Mouse (Mus musculus): ENCODE measurements around the gene Rnpep.
A peak's percentile ranks its signal among the peaks of the same experiment; 100 is the strongest.

Gene Rnpep

DNA sequence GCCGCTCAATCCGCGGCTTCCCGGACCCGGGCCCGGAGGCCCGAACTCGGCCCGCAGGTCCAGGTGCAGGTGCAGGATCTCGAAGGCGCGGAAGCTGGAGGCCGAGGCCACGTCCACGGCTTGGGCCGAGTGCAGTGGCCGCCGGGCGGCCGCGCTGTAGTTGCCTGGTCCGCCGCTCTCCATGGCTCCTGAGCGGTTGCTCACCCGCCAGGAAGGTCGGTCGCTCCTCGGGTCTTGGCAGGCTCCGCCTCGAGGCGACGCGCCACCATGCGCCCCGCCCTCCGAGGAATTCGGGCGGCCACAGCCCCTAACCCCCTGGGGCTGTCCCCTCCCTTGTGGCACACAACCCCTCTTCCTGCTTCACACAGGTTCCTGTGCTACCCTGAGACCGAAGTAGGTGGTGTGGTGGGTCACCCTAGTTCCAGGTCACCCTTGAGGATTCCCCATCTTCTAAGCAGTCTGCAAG lies at the start of gene Rnpep:
Gene Rnpep, minus strand, starts transcription at position 259 of the 466 bp plus-strand sequence.
- DNase-seq (ENCODE audit: low spot score) = peak; percentile 77

DNA sequence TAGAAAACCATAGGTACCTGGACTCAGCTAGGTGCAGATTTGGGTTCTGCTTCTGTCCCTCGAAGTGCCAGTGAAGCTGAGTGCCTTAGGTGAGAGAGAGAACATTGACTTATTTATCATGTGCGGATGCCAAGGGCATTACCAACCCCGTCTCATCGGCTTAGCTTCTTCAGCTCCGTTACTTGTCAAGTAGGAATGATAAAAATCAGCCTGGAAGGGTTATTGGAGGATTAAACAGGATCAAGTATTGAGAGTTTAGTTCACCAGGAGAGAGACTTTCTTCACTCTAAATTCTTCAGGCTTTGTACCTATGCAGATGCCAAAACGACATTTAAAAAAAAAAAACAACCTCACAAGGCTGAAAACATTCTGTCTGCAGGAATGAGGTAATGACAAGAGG lies 46.7 kb upstream of the Rnpep start:
- no peak for DNase-seq (ENCODE audit: low spot score)

DNA sequence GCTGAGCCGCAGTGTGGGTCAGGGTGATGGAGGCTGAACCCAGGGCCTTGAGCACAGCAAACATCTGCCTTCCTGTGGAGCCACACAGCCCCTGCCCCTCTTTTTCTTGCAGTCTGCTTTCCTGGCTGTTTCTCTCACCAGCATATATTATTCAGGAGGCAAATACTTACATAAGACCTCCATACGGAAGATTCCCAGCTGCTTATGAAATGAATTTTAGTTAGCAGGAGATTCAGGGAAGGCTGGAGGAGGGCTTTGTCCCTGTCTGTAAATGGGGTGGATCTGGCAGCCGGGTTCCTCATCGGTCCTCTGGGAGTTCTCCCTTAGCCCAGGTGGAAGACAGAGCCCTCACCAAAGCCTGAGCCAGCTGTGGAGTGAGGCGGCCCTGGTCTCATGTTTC lies 44.5 kb upstream of the Rnpep start:
- no peak for DNase-seq (ENCODE audit: low spot score)

DNA sequence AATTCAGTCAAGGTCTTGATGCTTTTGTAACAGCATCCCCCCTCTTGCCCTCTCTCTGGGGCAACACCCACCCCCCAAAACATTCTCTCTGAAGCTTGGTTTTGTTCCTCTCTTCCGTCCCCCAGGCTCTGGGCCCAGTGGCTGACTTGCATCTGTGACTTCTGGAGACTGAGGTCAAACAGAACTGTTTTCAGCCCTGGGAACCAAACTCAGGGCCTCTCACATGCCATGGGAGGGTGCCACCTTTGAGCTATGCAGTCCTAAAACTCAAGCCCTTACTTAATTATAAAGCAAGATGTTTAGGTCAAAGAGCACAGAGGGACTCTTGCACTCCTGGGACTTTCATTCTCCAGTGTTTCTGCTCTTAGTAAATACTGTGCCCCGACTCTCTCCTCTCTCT lies 42.0 kb upstream of the Rnpep start:
- no peak for DNase-seq (ENCODE audit: low spot score)

DNA sequence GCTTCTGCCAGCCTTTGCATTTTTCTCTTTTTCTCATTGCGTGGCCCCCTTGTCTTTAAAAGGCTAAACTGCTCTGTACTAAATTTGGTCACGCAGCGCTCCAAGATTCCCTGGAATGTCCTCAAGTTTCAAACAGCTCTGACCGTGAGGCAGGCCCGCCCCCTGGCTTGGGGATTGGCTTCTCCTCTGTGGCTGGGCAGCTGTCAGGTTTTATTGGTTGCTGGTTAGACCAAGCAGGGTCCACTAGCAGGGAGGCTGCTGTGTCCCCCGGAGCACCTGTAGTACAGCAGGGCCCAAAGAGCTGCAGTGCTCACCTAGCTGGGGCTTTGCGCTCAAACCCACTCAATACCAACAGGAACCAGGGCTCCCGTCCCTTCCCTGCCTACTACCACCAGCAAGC lies 40.7 kb upstream of the Rnpep start, which contains the start of gene Lmod1:
Gene Lmod1, plus strand, starts transcription at position 237 of the 400 bp plus-strand sequence.
- DNase-seq (ENCODE audit: low spot score) = no peak

DNA sequence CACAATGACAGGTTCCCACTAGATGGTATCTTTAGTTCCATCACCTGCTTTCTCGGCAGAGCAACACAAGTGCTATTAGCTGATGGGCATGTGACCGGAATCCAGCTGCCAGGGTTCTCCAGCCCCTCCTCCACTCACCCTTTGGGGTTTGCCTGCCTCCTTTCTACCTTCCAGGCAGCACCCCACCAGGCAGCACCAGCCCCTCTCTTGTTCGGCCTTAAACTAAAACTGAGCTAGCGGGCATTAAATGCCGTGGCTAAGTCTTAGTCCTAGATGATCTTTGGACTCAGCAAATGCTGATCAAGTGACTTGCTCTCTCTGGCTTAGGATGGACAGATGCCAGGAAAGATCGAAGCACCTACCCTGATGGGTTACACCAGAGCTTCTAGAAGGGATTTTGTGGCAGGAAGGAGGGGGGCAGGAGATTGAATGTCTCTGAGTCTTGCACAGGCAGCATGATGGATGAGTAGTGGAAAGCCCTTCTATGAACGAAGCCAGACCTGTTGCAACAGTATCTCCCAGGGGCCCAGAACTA lies 39.5 kb upstream of the Rnpep start:
- peak; percentile 29 for DNase-seq (ENCODE audit: low spot score)

DNA sequence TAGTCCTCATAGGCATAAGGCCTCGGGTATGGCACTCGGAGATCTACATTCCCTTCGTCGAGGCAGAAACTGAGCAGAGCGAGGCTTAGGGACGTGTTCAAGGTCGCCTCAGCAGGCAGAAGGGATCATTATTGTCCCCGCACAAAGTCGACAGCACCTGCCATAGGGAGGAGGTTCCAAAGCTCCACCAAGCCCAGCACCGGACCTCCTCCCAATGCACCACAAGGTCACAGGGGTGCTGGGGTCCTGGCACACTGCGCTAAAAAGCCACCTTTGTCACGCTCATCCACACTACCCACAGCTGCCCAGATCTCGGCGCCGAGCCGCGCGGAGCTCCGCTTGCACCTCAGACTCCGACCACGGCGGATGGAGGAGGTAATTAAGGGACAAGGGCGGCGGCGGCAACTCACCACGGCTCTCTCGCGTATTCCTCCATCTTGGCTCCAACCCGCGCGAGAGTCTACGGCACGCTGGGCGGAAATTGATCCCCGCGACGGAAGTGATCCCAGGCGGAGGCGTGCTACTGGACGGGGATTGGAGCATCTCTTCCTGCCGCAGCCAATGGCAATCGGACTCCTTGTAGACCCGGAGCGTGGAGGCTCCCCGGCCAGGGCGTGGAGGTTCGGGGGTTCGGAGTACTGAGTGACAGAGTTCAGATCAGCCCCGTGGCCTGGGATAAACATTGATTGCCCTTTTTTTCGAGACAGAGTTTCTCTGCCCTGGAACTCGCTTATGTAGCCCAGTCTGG lies 29.6 kb upstream of the Rnpep start, which contains the start of gene Timm17a:
Gene Timm17a, minus strand, starts transcription at position 495 of the 748 bp plus-strand sequence.
- DNase-seq (ENCODE audit: low spot score) = peak; percentile 95

DNA sequence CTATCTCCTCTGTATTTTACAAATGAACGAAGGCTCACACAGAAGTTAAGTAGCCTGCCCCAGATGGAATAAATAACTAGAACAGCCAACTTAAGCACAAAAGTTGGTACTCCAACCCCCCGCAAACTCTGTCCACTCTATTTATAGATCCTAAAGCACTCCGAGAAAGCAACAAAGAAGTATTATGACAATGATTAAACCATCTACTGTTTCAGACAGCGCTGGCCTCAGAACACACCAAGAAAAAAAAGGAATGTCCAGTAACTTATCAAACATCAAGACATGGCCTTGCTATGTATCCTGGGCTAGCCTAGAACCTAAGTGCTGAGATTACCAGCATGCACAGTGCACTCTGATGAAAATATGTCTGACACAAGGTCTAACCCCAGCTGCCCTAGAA lies 28.3 kb upstream of the Rnpep start:
- DNase-seq (ENCODE audit: low spot score) = no peak

DNA sequence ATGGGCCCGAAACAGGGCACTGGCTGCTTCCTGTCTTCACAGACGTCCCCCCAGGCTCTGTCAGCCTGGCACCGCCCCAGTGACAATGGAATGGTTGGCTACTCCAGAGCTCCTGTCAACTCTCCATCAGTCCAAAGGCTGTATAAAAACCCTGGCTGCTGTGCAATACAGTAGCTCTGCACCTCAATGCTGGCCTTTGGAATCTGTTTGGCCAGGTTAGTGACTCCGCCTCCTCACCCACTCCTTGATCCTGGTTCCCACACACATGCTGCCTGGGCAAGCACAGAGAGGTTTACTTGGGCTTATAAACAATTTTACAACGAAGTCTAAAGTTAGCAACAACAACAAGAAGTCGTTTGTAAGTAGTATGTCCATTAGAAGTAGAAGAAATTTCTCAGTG lies 27.5 kb upstream of the Rnpep start:
- peak; percentile 17 for DNase-seq (ENCODE audit: low spot score)

DNA sequence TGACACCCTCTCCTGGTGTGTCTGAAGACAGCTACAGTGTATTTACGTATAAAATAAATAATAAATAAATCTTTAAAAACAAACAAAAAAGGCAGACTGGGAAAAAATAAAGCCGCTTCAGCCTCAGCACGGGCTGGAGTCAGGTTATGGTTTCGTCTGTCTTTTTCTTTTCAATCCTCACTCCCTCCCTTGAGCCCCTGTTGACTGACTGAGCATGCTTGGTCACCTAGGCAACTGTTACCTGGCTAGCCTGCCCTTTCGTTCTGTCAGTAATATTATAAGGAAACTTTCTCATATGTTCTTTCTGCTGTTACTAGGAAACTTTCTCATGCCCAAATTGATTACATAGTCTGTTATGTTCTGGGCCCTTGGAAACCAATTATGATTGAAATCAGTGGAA lies 7.0 kb upstream of the Rnpep start:
- DNase-seq (ENCODE audit: low spot score) = no peak

DNA sequence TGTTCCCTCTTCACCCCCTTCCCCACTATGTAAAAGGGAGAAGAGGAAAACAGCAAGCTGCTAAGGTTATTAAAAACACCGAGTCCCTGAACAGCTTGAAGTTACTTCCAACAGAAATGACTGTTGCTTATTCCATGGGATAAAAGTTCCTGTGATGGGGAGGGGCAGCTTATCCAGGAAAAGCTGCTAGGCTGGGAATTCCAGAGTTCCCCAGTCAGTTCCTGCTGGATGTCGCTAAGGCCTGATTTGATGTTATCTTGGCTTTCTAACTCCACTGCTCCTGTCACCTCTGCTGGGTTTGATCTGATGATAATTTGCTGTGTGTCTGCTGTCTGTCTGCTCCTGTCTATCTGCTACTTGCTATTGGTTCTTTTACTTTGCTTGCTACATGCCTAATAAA lies 2.4 kb upstream of the Rnpep start:
- DNase-seq (ENCODE audit: low spot score) = no peak

DNA sequence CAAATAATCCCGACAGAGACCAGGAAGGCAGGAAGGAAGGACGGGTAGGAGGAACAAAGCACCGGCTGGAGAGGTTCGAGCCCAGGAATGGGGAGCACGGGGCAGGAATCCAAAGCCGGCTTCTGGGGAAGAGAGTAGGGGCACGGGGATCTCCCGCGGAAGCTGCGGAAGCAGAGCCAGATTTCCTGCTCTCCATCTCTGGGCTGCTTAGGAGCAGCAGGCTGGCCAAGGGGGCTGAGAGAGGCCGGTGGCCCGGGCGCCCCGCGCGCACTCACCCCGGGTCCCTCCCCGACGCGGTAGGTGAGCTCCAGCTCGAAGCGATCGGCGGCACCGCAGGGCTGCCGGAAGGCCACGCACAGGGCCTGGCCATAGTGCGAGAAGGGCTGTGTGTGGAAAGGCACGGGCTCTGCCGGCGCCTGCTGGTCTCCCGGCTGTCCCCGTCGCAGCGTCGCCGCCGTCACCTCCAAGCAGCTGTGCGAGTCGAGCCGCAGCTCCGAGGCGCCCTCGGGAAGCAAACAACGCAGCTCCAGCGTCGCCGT lies 528 bp downstream of the Rnpep start:
- DNase-seq (ENCODE audit: low spot score) = no peak

DNA sequence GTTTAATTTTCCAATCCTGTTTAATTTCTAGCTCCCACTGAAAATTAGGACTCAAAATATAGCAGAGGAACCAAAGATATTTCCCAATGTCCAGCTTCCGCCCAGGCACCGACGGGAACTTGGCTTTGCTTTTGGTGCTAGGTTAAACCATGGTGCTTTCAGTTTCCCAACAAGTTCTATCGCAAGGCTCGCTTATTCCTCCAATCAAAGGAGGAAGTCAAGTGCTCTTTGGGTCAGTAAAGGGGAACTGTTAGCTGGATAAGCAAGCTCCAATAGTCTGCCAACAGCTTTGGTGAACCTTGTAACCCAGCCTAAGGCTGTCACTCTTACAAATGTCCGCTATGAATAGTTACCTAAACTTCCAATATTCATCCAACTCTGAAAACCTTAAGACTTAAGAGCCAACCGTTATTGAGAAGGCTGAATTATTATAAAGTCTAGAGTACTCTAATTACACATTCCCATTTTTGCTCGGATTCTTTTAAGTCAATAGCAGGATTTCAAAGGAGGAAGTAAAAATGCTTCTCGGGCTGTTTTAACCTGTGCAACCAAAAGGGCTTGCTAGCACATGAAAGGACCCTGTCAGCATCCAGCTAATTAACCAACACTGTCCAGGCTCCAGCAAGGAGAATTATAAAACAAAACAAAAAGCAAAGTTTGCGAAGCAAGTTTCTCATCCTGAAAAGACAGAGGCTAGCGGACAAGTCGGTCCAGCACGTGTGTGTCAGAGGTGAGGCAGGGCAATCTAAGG lies 1.2 kb downstream of the Rnpep start:
- DNase-seq (ENCODE audit: low spot score) = no peak

DNA sequence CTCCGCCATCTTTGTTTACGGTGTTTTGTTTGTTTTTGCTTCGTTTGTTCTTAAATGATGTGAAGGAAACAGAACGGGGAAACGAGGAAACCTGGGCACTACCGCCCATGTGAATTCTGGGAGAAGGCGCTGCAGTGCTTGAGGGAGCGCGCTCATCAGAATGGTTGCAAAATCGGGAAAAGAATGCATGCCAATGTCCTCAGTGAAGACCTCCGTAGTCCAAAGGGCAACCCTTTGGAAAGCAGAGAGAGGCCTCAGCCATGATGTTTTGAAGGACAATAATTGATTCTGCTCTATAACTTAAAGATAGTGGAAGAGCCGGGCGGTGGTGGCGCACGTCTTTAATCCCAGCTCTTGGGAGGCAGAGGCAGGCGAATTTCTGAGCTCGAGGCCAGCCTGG lies 2.0 kb downstream of the Rnpep start:
- no peak for DNase-seq (ENCODE audit: low spot score)

DNA sequence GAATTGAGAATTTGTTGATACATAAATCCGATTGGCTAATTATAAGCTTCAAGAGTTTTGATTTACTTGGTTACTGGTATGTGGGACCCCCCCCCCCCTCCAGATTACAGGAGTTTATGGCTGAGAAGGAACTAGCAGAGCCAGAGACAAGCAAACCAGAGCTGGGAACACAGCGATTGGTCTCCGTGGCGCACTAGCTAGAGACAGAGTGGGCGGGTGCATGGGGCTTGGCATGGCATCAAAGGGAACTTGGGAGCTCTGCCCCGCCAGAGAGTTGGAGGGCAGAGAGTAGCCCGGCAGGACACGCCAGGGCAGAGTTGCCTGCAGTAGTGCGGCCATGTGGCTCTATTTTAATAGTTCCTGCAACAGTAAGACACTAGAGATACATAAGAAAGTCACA lies 3.2 kb downstream of the Rnpep start:
- DNase-seq (ENCODE audit: low spot score) = peak; percentile 85

DNA sequence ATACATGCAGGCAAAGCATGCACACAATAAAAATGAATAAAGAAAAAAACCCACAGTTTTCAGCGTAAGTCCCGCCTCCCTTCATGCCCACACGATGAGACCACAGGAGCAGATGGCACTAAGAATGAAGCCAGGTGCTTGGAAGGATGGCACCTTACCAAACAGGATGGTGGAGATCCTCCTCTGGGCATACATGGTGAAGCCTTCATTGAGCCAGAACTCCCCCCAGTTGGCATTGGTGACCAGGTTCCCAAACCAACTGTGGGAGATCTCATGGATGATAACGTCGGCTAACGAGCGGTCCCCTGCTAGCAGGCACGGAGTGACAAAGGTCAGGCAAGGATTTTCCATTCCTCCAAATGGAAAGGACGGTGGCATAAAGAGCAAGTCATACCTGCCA lies 12.5 kb downstream of the Rnpep start:
- DNase-seq (ENCODE audit: low spot score) = no peak

DNA sequence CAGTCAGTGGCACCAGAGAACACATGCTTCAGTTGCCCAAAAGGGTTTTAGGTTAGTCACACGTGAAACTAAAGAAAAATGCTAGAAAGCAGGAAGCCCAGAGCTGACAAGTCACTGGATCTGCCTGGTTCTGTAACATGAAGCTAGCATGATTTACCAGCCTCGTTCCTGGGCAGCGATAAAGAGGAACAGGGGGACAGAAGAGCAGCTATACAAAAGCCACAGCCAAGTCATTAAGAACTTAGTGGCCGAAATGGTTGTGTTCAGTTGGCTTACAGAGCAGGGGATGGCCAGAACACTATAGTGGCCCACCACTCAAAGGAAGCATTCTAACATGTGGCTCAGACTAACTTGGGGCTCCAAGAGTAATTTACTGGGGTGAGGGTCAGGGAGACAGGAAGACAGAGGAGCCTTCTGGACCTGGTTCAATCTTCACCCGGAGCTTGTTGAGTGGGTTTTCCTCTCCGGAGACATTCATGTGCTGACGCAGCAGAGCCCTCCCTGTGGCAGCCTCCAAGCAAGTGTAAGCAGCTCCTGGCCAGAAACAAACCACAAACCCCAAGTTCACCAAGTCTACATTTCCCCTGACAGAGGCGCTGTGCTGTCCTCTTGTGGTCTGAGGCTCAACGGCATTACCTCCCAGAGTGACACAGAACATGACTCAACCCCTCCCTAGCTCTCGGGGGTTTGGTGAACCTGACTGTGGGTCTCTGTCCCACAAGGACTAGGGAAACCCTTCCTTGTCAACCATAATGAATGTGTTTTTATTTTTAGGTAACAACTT lies 16.0 kb downstream of the Rnpep start:
- no peak for DNase-seq (ENCODE audit: low spot score)

DNA sequence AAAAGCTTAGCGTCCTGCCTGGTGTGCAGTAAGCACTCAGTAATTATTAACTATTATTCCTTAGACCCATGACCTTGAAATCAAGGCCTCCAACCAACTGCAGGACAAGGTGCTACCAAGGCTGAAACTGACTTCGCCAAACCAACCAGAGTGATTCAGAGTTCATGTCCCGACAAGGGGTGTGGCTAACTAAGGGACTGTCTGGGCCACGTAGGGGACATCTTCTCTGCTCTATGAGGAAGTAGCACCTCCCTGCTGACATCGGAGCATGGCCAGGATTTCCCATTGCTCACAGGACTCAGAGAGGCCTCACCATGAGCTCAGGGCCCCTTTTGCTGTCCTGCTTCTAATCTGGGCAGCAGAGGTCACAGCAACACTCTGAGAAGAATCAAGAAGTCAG lies 18.1 kb downstream of the Rnpep start:
- no peak for DNase-seq (ENCODE audit: low spot score)

DNA sequence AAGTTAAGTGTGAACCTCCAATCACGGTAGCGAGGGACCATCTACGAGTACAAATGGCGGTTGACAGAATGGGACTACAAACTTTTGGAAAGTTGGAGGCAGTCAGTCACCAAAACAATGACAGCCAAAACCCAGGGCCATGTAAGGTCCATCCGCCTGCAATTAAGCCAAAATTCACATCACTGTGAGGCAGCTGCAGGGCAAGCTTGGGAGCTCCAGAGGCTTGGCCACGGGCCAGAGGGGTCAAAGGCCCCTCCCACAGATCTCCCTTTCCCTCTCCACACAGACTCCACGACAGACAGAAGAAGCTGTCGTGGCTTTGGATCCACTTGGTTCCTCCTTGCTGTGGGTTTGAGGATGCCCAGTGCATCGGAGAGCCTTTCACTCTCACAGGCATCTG lies 20.6 kb downstream of the Rnpep start:
- DNase-seq (ENCODE audit: low spot score) = no peak

DNA sequence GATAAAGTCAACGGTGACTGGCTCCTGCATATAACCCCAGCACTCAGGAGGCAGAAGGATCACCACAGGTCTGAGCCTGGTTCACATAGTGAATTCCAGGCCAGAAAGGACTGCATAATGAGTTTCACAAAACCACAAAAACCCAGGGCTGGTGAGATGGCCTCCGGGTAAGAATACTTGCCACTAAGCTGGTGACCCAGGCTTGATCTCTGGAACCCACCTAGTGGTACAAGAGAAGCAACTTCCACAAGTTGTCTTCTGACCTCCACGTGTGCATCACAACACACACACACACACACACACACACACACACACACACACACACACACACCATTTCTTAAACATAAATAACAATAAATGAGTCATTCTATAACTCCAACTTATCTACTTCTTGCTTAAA lies 21.6 kb downstream of the Rnpep start:
- DNase-seq (ENCODE audit: low spot score) = no peak

DNA sequence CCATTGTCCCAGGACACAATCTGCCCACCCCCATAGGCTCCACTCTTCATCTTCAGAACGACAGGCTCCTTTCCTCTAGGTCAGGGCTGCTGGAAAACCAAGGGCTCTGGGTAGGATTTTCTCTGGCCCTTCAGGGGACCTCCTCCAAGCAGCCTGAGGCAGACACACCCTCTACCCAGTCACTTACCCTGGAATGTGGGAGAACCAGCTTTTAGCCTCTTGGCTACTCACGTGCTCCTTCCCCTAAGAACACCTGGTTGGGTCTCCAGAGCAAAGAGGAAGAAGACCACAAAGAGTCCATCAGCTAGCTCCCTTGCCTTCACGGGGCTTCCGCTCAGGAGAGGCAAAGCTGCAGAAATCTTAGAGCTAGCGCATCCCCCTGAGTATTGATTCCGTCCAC lies 23.0 kb downstream of the Rnpep start:
- DNase-seq (ENCODE audit: low spot score) = no peak

DNA sequence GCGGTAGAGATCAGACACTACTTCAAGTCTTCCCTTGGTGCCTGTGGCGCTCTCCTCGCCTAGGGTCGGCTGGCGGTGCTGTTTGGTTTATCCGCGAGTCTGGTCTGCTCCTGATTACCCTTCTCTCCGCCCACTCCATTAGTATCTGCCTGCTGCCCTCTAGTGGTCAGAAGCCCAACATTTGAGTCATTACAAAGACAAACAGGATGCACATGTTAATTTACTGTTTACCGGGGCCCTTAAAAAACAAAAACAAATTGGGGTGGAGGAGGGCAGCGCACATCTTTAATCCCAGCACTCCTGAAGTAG lies 24.8 kb downstream of the Rnpep start:
- peak; percentile 91 for DNase-seq (ENCODE audit: low spot score)
